Mouse (Mus musculus) stomach, postnatal 0 days (tissue): ENCODE measurements at regions not wholly inside any gene's neighbourhood (a gene's known extent, or its start where the extent isn't known, plus 50 kb on each side); places are given as distances from the start of the nearest gene placed in this dataset.

ENCODE experiments used
- CTCF ChIP-seq: IDR thresholded peaks from 2 replicates; pipeline ENCODE4 v1.5.1; 2016; ENCODE audit warnings: antibody characterized with exemption, low read depth, mild to moderate bottlenecking, moderate library complexity
- EP300 ChIP-seq: optimal IDR thresholded peaks from 2 replicates; pipeline ENCODE3; 2016; ENCODE audit warnings: antibody characterized with exemption

GRCm38 (mm10) chr4:152691302-152691701, 213.6 kb upstream of the Kcnab2 start:
- TF ChIP-seq EP300 (no peak), CTCF (no peak)
